Mouse (Mus musculus) CD8-positive naive resting alpha-beta T cell, adult 57 days (primary cell): Measurements from ENCODE around the gene Abhd17c. TPM values are rescaled to one million over a fixed set of nuclear protein-coding genes. Genes with fewer than 3 reads are reported as not detected.

Experiments
- total RNA-seq: library from RNA; stranded (reverse); gene quantifications from one replicate; pipeline ENCODE4 v1.2.4, GENCODE M21; 2023

Abhd17c gene
- 16.0 TPM for total RNA-seq

DNA sequence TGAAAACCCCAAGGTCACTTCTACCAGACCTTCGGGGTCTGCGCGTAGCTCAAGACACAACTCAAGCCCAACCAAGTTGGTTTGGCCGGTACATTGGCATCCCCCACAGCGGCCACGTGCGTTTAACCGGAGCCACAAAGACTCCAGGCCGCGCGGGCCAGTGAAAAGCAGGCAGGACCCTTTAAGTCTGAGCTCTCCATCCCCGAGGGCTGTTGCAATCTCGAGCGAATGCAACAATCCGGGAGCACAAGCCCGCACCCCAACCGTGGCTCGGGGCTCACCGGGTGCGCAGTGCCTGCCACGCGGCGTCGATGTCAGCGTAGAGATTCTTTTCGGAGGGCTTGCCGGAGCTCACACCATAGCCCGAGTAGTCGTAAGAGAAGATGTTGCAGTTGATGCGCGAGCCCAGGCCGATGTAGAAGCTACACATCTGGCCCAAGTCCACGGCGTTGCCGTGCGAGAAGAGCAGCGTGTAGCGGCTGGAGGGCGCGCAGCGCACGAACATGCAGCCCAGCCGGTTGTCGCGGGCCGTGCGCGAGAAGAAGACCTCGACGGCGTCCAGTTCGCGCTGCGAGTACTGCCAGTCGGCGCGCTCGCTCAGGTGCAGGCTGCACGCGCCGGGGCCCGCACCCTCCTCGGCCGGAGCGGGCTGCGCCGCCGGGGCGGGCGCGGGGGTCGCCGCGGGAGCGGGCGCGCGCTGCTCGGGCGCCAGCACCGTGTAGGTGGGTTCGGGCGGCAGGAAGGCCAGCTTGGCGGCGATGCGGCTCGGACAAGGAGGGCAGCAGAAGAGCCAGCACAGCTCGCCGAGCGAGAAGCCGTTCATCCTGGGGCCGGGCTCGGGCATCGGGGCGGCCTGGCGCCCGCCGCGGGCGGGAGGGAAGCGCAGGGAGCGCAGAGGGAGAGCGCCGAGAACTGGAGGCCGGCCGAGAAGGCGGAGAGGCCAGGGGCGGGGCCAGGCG, at the start of gene Abhd17c:
Gene Abhd17c (minus strand): TSS at position 893 of the 959 bp plus-strand sequence.

DNA sequence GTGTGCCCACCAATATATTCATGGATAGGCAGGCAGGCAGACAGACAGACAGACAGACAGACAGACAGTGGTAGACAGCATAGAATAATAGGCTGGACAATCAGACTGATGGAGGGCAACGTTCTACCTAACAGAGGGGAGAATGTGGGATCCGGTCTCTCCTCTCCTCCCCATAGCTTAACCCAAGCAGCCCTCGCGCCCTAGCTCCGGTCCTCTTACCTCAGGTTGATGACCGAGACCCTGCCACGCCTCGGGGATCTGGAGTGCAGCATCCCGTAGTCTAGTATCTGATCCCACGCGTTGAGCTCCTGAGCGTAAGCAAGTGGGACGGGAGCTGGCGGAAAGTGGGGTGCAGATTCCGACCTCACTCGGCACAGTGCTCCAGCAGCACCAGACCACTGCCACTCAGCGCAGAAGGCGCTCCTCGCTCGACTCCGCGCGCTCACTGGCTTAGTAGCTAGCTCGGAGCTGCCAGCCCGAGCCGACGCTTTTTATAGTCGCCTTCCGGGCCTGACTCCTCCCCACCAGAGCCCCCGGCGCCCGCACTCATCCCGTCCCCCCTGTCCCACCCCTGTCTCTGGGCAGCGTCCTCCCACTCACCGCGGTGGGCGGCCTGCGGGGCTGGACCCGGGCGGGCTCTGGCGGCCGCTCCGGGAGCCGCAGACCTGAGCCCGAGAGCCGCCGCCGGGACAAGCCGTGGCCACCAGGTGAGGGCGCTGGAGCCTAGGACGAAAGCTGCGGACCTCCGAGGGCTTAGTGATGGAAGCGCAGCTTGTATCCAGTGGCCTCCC, 65.5 kb downstream of the Abhd17c start, which contains the start of gene Cemip:
Gene Cemip (minus strand): TSS at position 464 of the 791 bp plus-strand sequence.

Other genes starting within 250 kb of the Abhd17c start
- not detected for gene Cemip, start 65.4 kb downstream of the Abhd17c start, total RNA-seq